Mouse (Mus musculus): Measurements from ENCODE around the gene 1810046K07Rik.

1810046K07Rik gene

GRCm38 (mm10) chr9:51328731-51329130 is at the start of gene 1810046K07Rik:
1810046K07Rik (minus strand) TSS chr9:51328917.
- DNase-seq (ENCODE audit: low spot score), result no peak

- DNase-seq (ENCODE audit: low spot score), result no peak
Observed at GRCm38 (mm10) chr9:51369560-51369959, 40.8 kb upstream of the 1810046K07Rik start.

GRCm38 (mm10) chr9:51367124-51367523 is 38.4 kb upstream of the 1810046K07Rik start:
- DNase-seq (ENCODE audit: low spot score), result no peak

- no peak for DNase-seq (ENCODE audit: low spot score)
Observed at GRCm38 (mm10) chr9:51364059-51364458, 35.3 kb upstream of the 1810046K07Rik start.

GRCm38 (mm10) chr9:51353511-51353910 is 24.8 kb upstream of the 1810046K07Rik start:
- no peak for DNase-seq (ENCODE audit: low spot score)

- DNase-seq (ENCODE audit: low spot score), result no peak
Observed at GRCm38 (mm10) chr9:51352896-51353295, 24.2 kb upstream of the 1810046K07Rik start.

GRCm38 (mm10) chr9:51349422-51349821 is 20.7 kb upstream of the 1810046K07Rik start:
- DNase-seq (ENCODE audit: low spot score), result no peak

GRCm38 (mm10) chr9:51345768-51346167 is 17.1 kb upstream of the 1810046K07Rik start:
- no peak for DNase-seq (ENCODE audit: low spot score)

GRCm38 (mm10) chr9:51335294-51336010 is 6.7 kb upstream of the 1810046K07Rik start:
- peak; percentile 82 for DNase-seq (ENCODE audit: low spot score)

- no peak for DNase-seq (ENCODE audit: low spot score)
Observed at GRCm38 (mm10) chr9:51331449-51332238, 2.9 kb upstream of the 1810046K07Rik start.

- no peak for DNase-seq (ENCODE audit: low spot score)
Observed at GRCm38 (mm10) chr9:51327555-51327903, 1.2 kb downstream of the 1810046K07Rik start.

GRCm38 (mm10) chr9:51326619-51327554 is 1.8 kb downstream of the 1810046K07Rik start:
- DNase-seq (ENCODE audit: low spot score), result no peak

- DNase-seq (ENCODE audit: low spot score), result no peak
Observed at GRCm38 (mm10) chr9:51324406-51325065, 4.2 kb downstream of the 1810046K07Rik start.

GRCm38 (mm10) chr9:51320096-51320495 is 8.6 kb downstream of the 1810046K07Rik start:
- no peak for DNase-seq (ENCODE audit: low spot score)

- no peak for DNase-seq (ENCODE audit: low spot score)
Observed at GRCm38 (mm10) chr9:51318246-51318645, 10.5 kb downstream of the 1810046K07Rik start.

GRCm38 (mm10) chr9:51317322-51317721 is 11.4 kb downstream of the 1810046K07Rik start:
- no peak for DNase-seq (ENCODE audit: low spot score)

GRCm38 (mm10) chr9:51315402-51316063 is 13.2 kb downstream of the 1810046K07Rik start:
- no peak for DNase-seq (ENCODE audit: low spot score)

GRCm38 (mm10) chr9:51312554-51313317 is 16.0 kb downstream of the 1810046K07Rik start:
- DNase-seq (ENCODE audit: low spot score), result no peak

GRCm38 (mm10) chr9:51310515-51310914 is 18.2 kb downstream of the 1810046K07Rik start:
- DNase-seq (ENCODE audit: low spot score), result no peak

- DNase-seq (ENCODE audit: low spot score), result no peak
Observed at GRCm38 (mm10) chr9:51306351-51306750, 22.4 kb downstream of the 1810046K07Rik start.

Data from urinary bladder, postnatal 25 days (tissue).